Mouse (Mus musculus) heart, embryonic 15.5 days (tissue): ENCODE data around the gene Ptk7. TPM values are rescaled to one million over a fixed set of nuclear protein-coding genes. Genes with fewer than 3 reads are reported as not detected.

ENCODE experiments used
- microRNA-seq: library from miRNA; unstranded; fragments of <30 nt; microRNA quantifications from one replicate; pipeline ENCODE4, GENCODE M21; 2016
- polyA plus RNA-seq: library from polyadenylated mRNA; unstranded; fragments of >200 nt; fragmentation: Nextera tagmentation; extraction: Ambion mirVana; gene quantifications from 2 replicates; pipeline ENCODE4 v1.2.1, GENCODE M21; 2015

Gene Ptk7
- polyA plus RNA-seq, 1 experiment from 2014 or later: 34.1 TPM

Small RNAs within 50 kb of the gene (microRNA-seq; reads per million reads assigned to microRNA genes)
- gene Mir6976: not detected

Other genes with a start within 250 kb of the Ptk7 start
- 6.4 and 6.5 TPM in 2 replicates for gene Zfp318, start 245.8 kb downstream of the Ptk7 start, polyA plus RNA-seq
- 3.5 and 28.8 TPM in 2 replicates for gene Crip3, start 200.6 kb downstream of the Ptk7 start, polyA plus RNA-seq
- gene Slc22a7, start 191.0 kb downstream of the Ptk7 start, polyA plus RNA-seq: 0.25 and 0.74 TPM in 2 replicates
- gene Ttbk1, start 141.8 kb downstream of the Ptk7 start, polyA plus RNA-seq: 0.05 and 0.29 TPM in 2 replicates
- gene Dnph1, start 132.8 kb downstream of the Ptk7 start, polyA plus RNA-seq: 23.1 and 27.6 TPM in 2 replicates
- 4.6 and 5.5 TPM in 2 replicates for gene Cul9, start 83.1 kb downstream of the Ptk7 start, polyA plus RNA-seq
- 8.7 and 14.6 TPM in 2 replicates for gene Srf, start 73.3 kb downstream of the Ptk7 start, polyA plus RNA-seq
- gene Klc4, start 16.5 kb upstream of the Ptk7 start, polyA plus RNA-seq: 20.2 and 24.2 TPM in 2 replicates
- gene Mrpl2, start 16.7 kb upstream of the Ptk7 start, polyA plus RNA-seq: 94.3 and 102 TPM in 2 replicates
- 32.8 and 44.9 TPM in 2 replicates for gene Cul7, start 20.8 kb upstream of the Ptk7 start, polyA plus RNA-seq
- gene Rrp36, start 44.8 kb upstream of the Ptk7 start, polyA plus RNA-seq: 33.2 and 39.7 TPM in 2 replicates
- 105 and 113 TPM in 2 replicates for gene Mea1, start 49.3 kb upstream of the Ptk7 start, polyA plus RNA-seq
- 153 and 163 TPM in 2 replicates for gene Klhdc3, start 51.4 kb upstream of the Ptk7 start, polyA plus RNA-seq
- gene Ppp2r5d, start 75.6 kb upstream of the Ptk7 start, polyA plus RNA-seq: 44.6 and 66.2 TPM in 2 replicates
- 10.5 and 19.0 TPM in 2 replicates for gene Pex6, start 82.0 kb upstream of the Ptk7 start, polyA plus RNA-seq
- gene Gnmt, start 99.7 kb upstream of the Ptk7 start, polyA plus RNA-seq: 1.2 and 1.8 TPM in 2 replicates
- gene Cnpy3, start 122.7 kb upstream of the Ptk7 start, polyA plus RNA-seq: 43.1 and 55.5 TPM in 2 replicates
- 2.9 and 25.2 TPM in 2 replicates for gene Ptcra, start 134.2 kb upstream of the Ptk7 start, polyA plus RNA-seq
- 49.5 and 51.5 TPM in 2 replicates for gene 2310039H08Rik, start 143.1 kb upstream of the Ptk7 start, polyA plus RNA-seq
- gene Rpl7l1, start 153.2 kb upstream of the Ptk7 start, polyA plus RNA-seq: 86.3 and 93.7 TPM in 2 replicates
- 3.2 and 3.9 TPM in 2 replicates for gene Bicral, start 229.0 kb upstream of the Ptk7 start, polyA plus RNA-seq